Mouse (Mus musculus): ENCODE results near the gene Gm11937. TPM values are rescaled to one million over a fixed set of nuclear protein-coding genes. Genes with fewer than 3 reads are reported as not detected.

The Gm11937 gene
- polyA plus RNA-seq, 1 experiment, result not detected

DNA sequence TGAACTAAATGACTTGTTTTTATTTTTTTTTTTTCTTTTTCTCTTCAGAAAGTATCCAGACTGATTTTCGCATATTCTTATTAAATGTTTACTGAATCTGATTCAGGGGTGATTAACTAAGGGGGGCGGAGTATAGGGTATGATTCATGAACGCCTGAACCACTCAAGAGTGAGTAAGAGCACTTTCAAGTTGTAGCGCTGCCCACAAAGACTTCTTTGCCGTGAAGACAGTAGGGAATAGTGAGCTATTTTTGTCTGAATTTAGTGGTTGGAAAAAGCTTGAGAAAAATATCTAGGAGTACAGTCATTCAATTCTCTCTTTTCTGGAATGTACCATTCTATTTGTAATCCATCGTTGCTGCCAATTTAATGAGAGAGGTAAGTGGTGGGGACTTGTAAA is 28.4 kb downstream of the Gm11937 start:
- no peaks in the 10 kb centered on the region for H3K27me3 ChIP-seq (replicated peaks; ENCODE audit: control insufficient read depth, insufficient read depth, low read length)
- 83% methylated on average over 6 of the region's 6 CpGs for WGBS
- TF ChIP-seq CTCF (conservative IDR thresholded peaks at IDR 0.05; ENCODE audit: insufficient read depth, insufficient read length, low read depth, low read length), result no peak
- TF ChIP-seq POLR2A (IDR thresholded peaks at IDR 0.05; ENCODE audit: low read depth, low read length), result no peak
- no peak overlapping the region for H3K4me3 ChIP-seq (ENCODE audit: insufficient read depth, low read depth, low read length)
- DNase-seq, result no peak
- no peak overlapping the region for H3K27ac ChIP-seq (ENCODE audit: insufficient read depth, low read depth, low read length)
- H3K4me1 ChIP-seq (ENCODE audit: control insufficient read depth, insufficient read depth, low read length), result no peaks in the 10 kb centered on the region
- H3K36me3 ChIP-seq (ENCODE audit: control insufficient read depth, insufficient read depth, low read length), result no peaks in the 10 kb centered on the region

DNA sequence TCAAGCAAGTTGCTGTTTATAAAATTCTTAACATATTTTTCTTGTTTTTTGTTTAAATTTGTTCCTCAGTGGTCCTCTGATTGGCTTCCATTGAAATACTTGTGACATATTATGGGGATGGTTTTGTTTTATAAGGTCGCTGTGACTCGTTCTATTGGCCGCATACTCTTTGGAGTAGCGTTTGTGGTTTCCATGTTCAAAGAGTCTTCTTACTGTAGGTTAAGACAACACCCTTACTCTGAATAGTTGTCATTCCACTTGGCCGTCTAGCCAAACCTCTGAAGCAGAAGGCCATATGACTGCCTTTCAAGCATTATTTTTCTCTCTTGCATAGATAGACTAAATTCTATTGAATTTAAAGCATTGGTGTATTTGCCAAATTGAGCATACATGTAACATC is 28.9 kb downstream of the Gm11937 start:
- TF ChIP-seq CTCF (conservative IDR thresholded peaks at IDR 0.05; ENCODE audit: insufficient read depth, insufficient read length, low read depth, low read length) (no peak), POLR2A (IDR thresholded peaks at IDR 0.05; ENCODE audit: low read depth, low read length) (no peak)
- no peaks in the 10 kb centered on the region for H3K4me1 ChIP-seq (ENCODE audit: control insufficient read depth, insufficient read depth, low read length)
- H3K4me3 ChIP-seq (ENCODE audit: insufficient read depth, low read depth, low read length), result no peak overlapping the region
- 87% methylated on average over 5 of the region's 5 CpGs for WGBS
- H3K27ac ChIP-seq (ENCODE audit: insufficient read depth, low read depth, low read length), result no peak overlapping the region
- no peaks in the 10 kb centered on the region for H3K27me3 ChIP-seq (replicated peaks; ENCODE audit: control insufficient read depth, insufficient read depth, low read length)
- H3K36me3 ChIP-seq (ENCODE audit: control insufficient read depth, insufficient read depth, low read length), result no peaks in the 10 kb centered on the region
- DNase-seq, result no peak

- Histone ChIP-seq H3K4me3 (ENCODE audit: insufficient read depth, low read depth, low read length) (no peak within 1 kb of the TSS), H3K4me1 (ENCODE audit: control insufficient read depth, insufficient read depth, low read length) (no peaks in the 10 kb centered on the region), H3K36me3 (ENCODE audit: control insufficient read depth, insufficient read depth, low read length) (no peaks in the 10 kb centered on the region), H3K27me3 (replicated peaks; ENCODE audit: control insufficient read depth, insufficient read depth, low read length) (no peaks in the 10 kb centered on the region), H3K27ac (ENCODE audit: insufficient read depth, low read depth, low read length) (no peak within 1 kb of the TSS)
- no peak for DNase-seq
- TF ChIP-seq POLR2A (IDR thresholded peaks at IDR 0.05; ENCODE audit: low read depth, low read length), result no peak
- no peak for TF ChIP-seq CTCF (conservative IDR thresholded peaks at IDR 0.05; ENCODE audit: insufficient read depth, insufficient read length, low read depth, low read length)
- WGBS, result 84% methylated on average over 6 of the region's 6 CpGs
Observed at GRCm38 (mm10) chr11:99580636-99581035, 29.4 kb downstream of the Gm11937 start, which contains the start of gene Krtap1-5. Gene Krtap1-5 (minus strand): TSS chr11:99581016.

DNA sequence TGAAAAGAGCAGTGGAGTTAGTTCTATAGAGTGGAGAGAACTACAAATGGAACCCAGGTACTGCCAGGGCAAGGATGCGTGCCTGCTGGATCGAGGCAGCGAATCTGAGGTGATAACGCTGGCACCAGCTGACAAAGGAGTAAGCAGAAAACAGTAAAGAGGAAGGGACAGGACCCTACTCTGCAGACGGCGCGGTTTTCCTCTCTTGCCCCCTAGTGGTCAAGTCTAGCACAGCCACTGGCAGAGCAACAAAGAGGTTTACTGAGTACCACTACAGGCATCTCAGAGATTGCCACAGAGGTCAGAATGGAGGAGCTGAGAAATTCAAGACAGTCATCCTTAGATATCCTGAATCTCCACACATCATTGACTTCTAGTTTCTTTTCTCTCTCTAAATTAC is 35.9 kb downstream of the Gm11937 start:
- WGBS, result 2% methylated on average over 7 of the region's 7 CpGs
- no peak for TF ChIP-seq POLR2A (IDR thresholded peaks at IDR 0.05; ENCODE audit: low read depth, low read length)
- TF ChIP-seq CTCF (conservative IDR thresholded peaks at IDR 0.05; ENCODE audit: insufficient read depth, insufficient read length, low read depth, low read length), result peak; percentile 77
- DNase-seq, result peak; percentile 59

DNA sequence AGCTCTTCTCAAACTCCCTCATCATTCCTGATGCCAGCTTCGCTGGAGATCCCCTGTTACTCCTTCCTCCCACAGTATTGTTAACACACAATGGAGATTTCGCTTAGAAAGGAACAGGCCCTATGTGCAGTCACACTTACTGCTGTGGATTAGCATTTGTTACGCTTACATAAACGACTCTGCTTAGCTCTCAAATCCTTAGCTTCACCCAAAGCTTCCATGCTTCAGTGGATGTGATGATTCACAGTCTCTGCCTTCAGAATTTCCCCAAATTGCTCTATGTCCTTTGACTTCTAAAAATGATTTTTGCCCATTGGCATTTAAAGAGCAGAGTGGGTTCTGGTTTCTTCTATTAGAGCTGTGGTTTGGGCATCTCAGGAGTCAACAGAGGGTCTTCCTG is 36.8 kb downstream of the Gm11937 start:
- Histone ChIP-seq H3K36me3 (ENCODE audit: control insufficient read depth, insufficient read depth, low read length) (no peaks in the 10 kb centered on the region), H3K4me3 (ENCODE audit: insufficient read depth, low read depth, low read length) (no peak overlapping the region), H3K27ac (ENCODE audit: insufficient read depth, low read depth, low read length) (no peak overlapping the region), H3K4me1 (ENCODE audit: control insufficient read depth, insufficient read depth, low read length) (no peaks in the 10 kb centered on the region), H3K27me3 (replicated peaks; ENCODE audit: control insufficient read depth, insufficient read depth, low read length) (no peaks in the 10 kb centered on the region; the same call in 1 of the 2 replicates)
- TF ChIP-seq POLR2A (IDR thresholded peaks at IDR 0.05; ENCODE audit: low read depth, low read length), result no peak
- no peak for TF ChIP-seq CTCF (conservative IDR thresholded peaks at IDR 0.05; ENCODE audit: insufficient read depth, insufficient read length, low read depth, low read length)
- 44% methylated on average over 4 of the region's 4 CpGs for WGBS
- DNase-seq, result no peak

More for the DNA sequence above, 35.9 kb downstream of the Gm11937 start:
- no peaks in the 10 kb centered on the region for H3K36me3 ChIP-seq (ENCODE audit: control insufficient read depth, insufficient read depth, low read length)
- no peaks in the 10 kb centered on the region for H3K4me1 ChIP-seq (ENCODE audit: control insufficient read depth, insufficient read depth, low read length)
- H3K27me3 ChIP-seq (replicated peaks; ENCODE audit: control insufficient read depth, insufficient read depth, low read length), result no peaks in the 10 kb centered on the region; the same call in 1 of the 2 replicates
- no peak overlapping the region for H3K27ac ChIP-seq (ENCODE audit: insufficient read depth, low read depth, low read length)
- H3K4me3 ChIP-seq (ENCODE audit: insufficient read depth, low read depth, low read length), result no peak overlapping the region

GRCm38 (mm10) chr11:99566530-99566929 is 43.5 kb downstream of the Gm11937 start, which contains the start of gene Krtap3-1:
Gene Krtap3-1 (minus strand): TSS chr11:99566630.
- H3K4me1 ChIP-seq (ENCODE audit: control insufficient read depth, insufficient read depth, low read length), result no peaks in the 10 kb centered on the region
- WGBS, result 75% methylated on average over 7 of the region's 7 CpGs
- no peaks in the 10 kb centered on the region for H3K36me3 ChIP-seq (ENCODE audit: control insufficient read depth, insufficient read depth, low read length)
- no peak for TF ChIP-seq POLR2A (IDR thresholded peaks at IDR 0.05; ENCODE audit: low read depth, low read length)
- no peak for TF ChIP-seq CTCF (conservative IDR thresholded peaks at IDR 0.05; ENCODE audit: insufficient read depth, insufficient read length, low read depth, low read length)
- H3K27ac ChIP-seq (ENCODE audit: insufficient read depth, low read depth, low read length), result no peak within 1 kb of the TSS
- no peaks in the 10 kb centered on the region; the same call in 1 of the 2 replicates for H3K27me3 ChIP-seq (replicated peaks; ENCODE audit: control insufficient read depth, insufficient read depth, low read length)
- no peak for DNase-seq
- H3K4me3 ChIP-seq (ENCODE audit: insufficient read depth, low read depth, low read length), result no peak within 1 kb of the TSS

DNA sequence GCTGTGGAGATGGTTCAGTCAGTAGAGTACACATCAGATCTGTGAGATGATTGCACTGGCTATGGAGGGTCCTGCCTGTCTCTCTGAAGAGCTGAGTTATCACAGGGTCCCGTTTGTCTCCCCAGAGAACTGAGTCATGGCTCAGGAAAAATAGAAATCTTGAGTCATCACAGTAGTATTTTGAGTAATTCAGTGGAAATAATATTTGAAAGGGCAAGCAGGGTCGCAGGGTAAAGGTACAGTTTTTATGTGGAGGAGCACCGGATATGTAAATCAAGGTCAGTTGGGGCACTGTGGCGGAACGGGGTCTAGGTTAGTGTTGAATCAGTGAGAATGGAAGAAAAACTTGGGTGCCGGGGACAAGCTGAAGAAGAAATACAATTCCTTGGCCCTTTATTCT is 47.4 kb downstream of the Gm11937 start:
- H3K27me3 ChIP-seq (replicated peaks; ENCODE audit: control insufficient read depth, insufficient read depth, low read length), result no peaks in the 10 kb centered on the region; the same call in 1 of the 2 replicates
- no peaks in the 10 kb centered on the region for H3K4me1 ChIP-seq (ENCODE audit: control insufficient read depth, insufficient read depth, low read length)
- no peak overlapping the region for H3K4me3 ChIP-seq (ENCODE audit: insufficient read depth, low read depth, low read length)
- no peak for DNase-seq
- 63% methylated on average over 6 of the region's 6 CpGs for WGBS
- H3K27ac ChIP-seq (ENCODE audit: insufficient read depth, low read depth, low read length), result no peak overlapping the region
- no peaks in the 10 kb centered on the region for H3K36me3 ChIP-seq (ENCODE audit: control insufficient read depth, insufficient read depth, low read length)
- TF ChIP-seq CTCF (conservative IDR thresholded peaks at IDR 0.05; ENCODE audit: insufficient read depth, insufficient read length, low read depth, low read length) (no peak), POLR2A (IDR thresholded peaks at IDR 0.05; ENCODE audit: low read depth, low read length) (no peak)

Other genes starting within 250 kb of the Gm11937 start
- gene Krt28, start 235.3 kb downstream of the Gm11937 start, polyA plus RNA-seq (2012; rRNA removed), result 0.05 TPM in 1 of 2 replicates, not detected in the other
- gene Krt10, start 220.8 kb downstream of the Gm11937 start, polyA plus RNA-seq (2012; rRNA removed), result 2.4 and 3.1 TPM in 2 replicates
- gene Krt12, start 187.9 kb downstream of the Gm11937 start, polyA plus RNA-seq (2012; rRNA removed), result not detected in 2 replicates
- gene Krt20, start 172.0 kb downstream of the Gm11937 start, polyA plus RNA-seq (2012; rRNA removed), result 0.13 and 0.23 TPM in 2 replicates
- gene Krt23, start 117.1 kb downstream of the Gm11937 start, polyA plus RNA-seq (2012; rRNA removed), result 2.7 and 3.5 TPM in 2 replicates
- gene Krt39, start 88.9 kb downstream of the Gm11937 start, polyA plus RNA-seq (2012; rRNA removed), result not detected in 2 replicates
- gene Krt40, start 67.0 kb downstream of the Gm11937 start, polyA plus RNA-seq (2012; rRNA removed), result not detected in 2 replicates
- gene Krtap3-3, start 59.3 kb downstream of the Gm11937 start, polyA plus RNA-seq (2012; rRNA removed), result not detected in 2 replicates
- not detected in 2 replicates for gene Krtap3-2, start 53.3 kb downstream of the Gm11937 start, polyA plus RNA-seq (2012; rRNA removed)
- not detected in 2 replicates for gene Gm11939, start 50.7 kb downstream of the Gm11937 start, polyA plus RNA-seq (2012; rRNA removed)
- not detected in 2 replicates for gene Krtap3-1, start 43.6 kb downstream of the Gm11937 start, polyA plus RNA-seq (2012; rRNA removed)
- gene Krtap1-5, start 29.2 kb downstream of the Gm11937 start, polyA plus RNA-seq (2012; rRNA removed), result not detected in 2 replicates
- not detected in 2 replicates for gene Krtap1-4, start 26.5 kb downstream of the Gm11937 start, polyA plus RNA-seq (2012; rRNA removed)
- not detected in 2 replicates for gene Krtap1-3, start 18.9 kb downstream of the Gm11937 start, polyA plus RNA-seq (2012; rRNA removed)
- gene Krtap9-3, start 12.1 kb downstream of the Gm11937 start, polyA plus RNA-seq (2012; rRNA removed), result not detected in 2 replicates
- gene Gm11938, start 6.9 kb downstream of the Gm11937 start, polyA plus RNA-seq (2012; rRNA removed), result not detected in 2 replicates
- gene Krtap2-4, start 4.7 kb upstream of the Gm11937 start, polyA plus RNA-seq (2012; rRNA removed), result not detected in 2 replicates
- not detected in 2 replicates for gene Gm11562, start 10.2 kb upstream of the Gm11937 start, polyA plus RNA-seq (2012; rRNA removed)
- gene Krtap4-1, start 18.0 kb upstream of the Gm11937 start, polyA plus RNA-seq (2012; rRNA removed), result not detected in 2 replicates
- gene Krtap4-2, start 24.9 kb upstream of the Gm11937 start, polyA plus RNA-seq (2012; rRNA removed), result not detected in 2 replicates
- not detected in 2 replicates for gene Krtap4-7, start 33.9 kb upstream of the Gm11937 start, polyA plus RNA-seq (2012; rRNA removed)
- not detected in 2 replicates for gene Gm11555, start 40.0 kb upstream of the Gm11937 start, polyA plus RNA-seq (2012; rRNA removed)
- gene Gm11563, start 48.8 kb upstream of the Gm11937 start, polyA plus RNA-seq (2012; rRNA removed), result not detected in 2 replicates
- gene Krtap4-6, start 55.8 kb upstream of the Gm11937 start, polyA plus RNA-seq (2012; rRNA removed), result not detected in 2 replicates
- not detected in 2 replicates for gene Gm14190, start 80.6 kb upstream of the Gm11937 start, polyA plus RNA-seq (2012; rRNA removed)
- gene Gm14180, start 124.1 kb upstream of the Gm11937 start, polyA plus RNA-seq (2012; rRNA removed), result not detected in 2 replicates
- not detected in 2 replicates for gene Gm11595, start 162.7 kb upstream of the Gm11937 start, polyA plus RNA-seq (2012; rRNA removed)
- not detected in 2 replicates for gene Krtap4-8, start 170.5 kb upstream of the Gm11937 start, polyA plus RNA-seq (2012; rRNA removed)
- gene Krtap4-9, start 175.0 kb upstream of the Gm11937 start, polyA plus RNA-seq (2012; rRNA removed), result not detected in 2 replicates
- not detected in 2 replicates for gene Gm11596, start 183.3 kb upstream of the Gm11937 start, polyA plus RNA-seq (2012; rRNA removed)
- gene Gm11569, start 188.7 kb upstream of the Gm11937 start, polyA plus RNA-seq (2012; rRNA removed), result not detected in 2 replicates
- not detected in 2 replicates for gene Gm11554, start 194.3 kb upstream of the Gm11937 start, polyA plus RNA-seq (2012; rRNA removed)
- gene Krtap4-13, start 199.7 kb upstream of the Gm11937 start, polyA plus RNA-seq (2012; rRNA removed), result not detected in 2 replicates
- not detected in 2 replicates for gene Gm11564, start 205.5 kb upstream of the Gm11937 start, polyA plus RNA-seq (2012; rRNA removed)
- not detected in 2 replicates for gene 2300003K06Rik, start 227.9 kb upstream of the Gm11937 start, polyA plus RNA-seq (2012; rRNA removed)
- not detected in 2 replicates for gene Krtap4-16, start 241.4 kb upstream of the Gm11937 start, polyA plus RNA-seq (2012; rRNA removed)
- not detected in 2 replicates for gene Gm11568, start 247.7 kb upstream of the Gm11937 start, polyA plus RNA-seq (2012; rRNA removed)

Measured in kidney, adult 2 months (tissue).